Mouse (Mus musculus) macrophage (primary cell): ENCODE measurements around the gene Gm884. TPM values are rescaled to one million over a fixed set of nuclear protein-coding genes. Genes with fewer than 3 reads are reported as not detected.

Source experiments
- H3K27ac ChIP-seq: fragments of 350-480 bp; formaldehyde crosslinking; 2 replicates; pipeline ENCODE4 v1.9.0; 2021
- H3K36me3 ChIP-seq: fragments of 350-480 bp; formaldehyde crosslinking; 2 replicates; pipeline ENCODE4 v1.9.0; 2021; ENCODE audit errors: inconsistent target
- H3K4me3 ChIP-seq: fragments of 350-480 bp; formaldehyde crosslinking; 2 replicates; pipeline ENCODE4 v1.9.0; 2021; ENCODE audit errors: inconsistent target
- H3K79me2 ChIP-seq: fragments of 350-480 bp; formaldehyde crosslinking; 2 replicates; pipeline ENCODE4 v1.9.0; 2021; ENCODE audit errors: inconsistent target
- WGBS: methylation state at CpG from one replicate; pipeline ENCODE4 v1.1.7; 2026; ENCODE audit warnings: inconsistent platforms; ENCODE audit not compliant: missing documents; 5-methylcytosine and 5-hydroxymethylcytosine counted together
- polyA plus RNA-seq: library from polyadenylated mRNA; stranded (reverse); fragments of 250-400 nt; gene quantifications from 3 replicates; pipeline ENCODE4 v1.2.4, GENCODE M21; 2018; ENCODE audit warnings: inconsistent platforms

The Gm884 gene
- polyA plus RNA-seq, 1 experiment from 2014 or later: not detected

- H3K36me3 ChIP-seq: no peaks in the 10 kb centered on the region
Measured at GRCm38 (mm10) chr11:103504497-103504896, 116.4 kb downstream of the Gm884 start, which contains the start of gene Lrrc37a. Gene Lrrc37a (minus strand): TSS chr11:103504597.

More at GRCm38 (mm10) chr11:103504497-103504896, 116.4 kb downstream of the Gm884 start, which contains the start of gene Lrrc37a:
- H3K79me2 ChIP-seq: no peaks in the 10 kb centered on the region
- H3K4me3 ChIP-seq: no peak within 1 kb of the TSS
- WGBS: 92% methylated on average over 12 of the region's 12 CpGs
- H3K27ac ChIP-seq: no peak within 1 kb of the TSS

Other genes with a start within 250 kb of the Gm884 start
- gene Plekhm1, start 208.5 kb downstream of the Gm884 start, polyA plus RNA-seq: 55.1 to 87.8 TPM (median 77.5 TPM) in 3 replicates
- not detected in 3 replicates for gene Lrrc37a, start 116.5 kb downstream of the Gm884 start, polyA plus RNA-seq
- gene Lyzl6, start 17.8 kb upstream of the Gm884 start, polyA plus RNA-seq: not detected in 3 replicates
- gene Rprml, start 28.4 kb upstream of the Gm884 start, polyA plus RNA-seq: not detected in 3 replicates
- 56.1 to 79.8 TPM (median 73.7 TPM) in 3 replicates for gene Gosr2, start 76.8 kb upstream of the Gm884 start, polyA plus RNA-seq
- not detected in 3 replicates for gene Wnt9b, start 128.7 kb upstream of the Gm884 start, polyA plus RNA-seq
- gene Wnt3, start 153.0 kb upstream of the Gm884 start, polyA plus RNA-seq: not detected in 3 replicates